Mouse (Mus musculus): ENCODE measurements around the gene Tpi1.

- TF ChIP-seq CTCF (IDR thresholded peaks at IDR 0.05), result no peak
- no peak for TF ChIP-seq EP300 (IDR thresholded peaks at IDR 0.05)
These were observed 48.5 kb upstream of the Tpi1 start for GRCm38 (mm10) chr6:124862406-124863124.

Data from lung, postnatal 0 days (tissue).